Mouse (Mus musculus) gastrocnemius, adult 2 months (tissue): ENCODE measurements at regions not wholly inside any gene's neighbourhood (a gene's known extent, or its start where the extent isn't known, plus 50 kb on each side); places are given as distances from the start of the nearest gene placed in this dataset.
A peak's percentile ranks its signal among the peaks of the same experiment; 100 is the strongest.

Source experiments
- DNase-seq: peaks from one replicate; pipeline ENCODE4 v3.0.0; 2022
- H3K27ac ChIP-seq: fragments of 200-600 bp; 2 replicates; pipeline ENCODE4 v1.8.1; 2022; ENCODE audit warnings: mild to moderate bottlenecking
- H3K4me3 ChIP-seq: fragments of 200-600 bp; 2 replicates; pipeline ENCODE4 v1.8.1; 2022; ENCODE audit warnings: mild to moderate bottlenecking, moderate library complexity
- CTCF ChIP-seq: fragments of 200-600 bp; IDR thresholded peaks from 2 replicates; pipeline ENCODE4 v1.8.1; 2022; ENCODE audit warnings: antibody characterized with exemption, mild to moderate bottlenecking, moderate library complexity
- intact Hi-C: fragments of 180-260 bp; cut with DNase I; formaldehyde crosslinking; loops from one replicate; pipeline ENCODE4 v1.15.1; 2025

GRCm38 (mm10) chr11:65544281-65544680 lies 243.8 kb downstream of the Map2k4 start:
- Histone ChIP-seq H3K4me3 (no peak overlapping the region), H3K27ac (no peak overlapping the region)
- no peak for DNase-seq
- intact Hi-C loops = no loop called here
- TF ChIP-seq CTCF = no peak

DNA sequence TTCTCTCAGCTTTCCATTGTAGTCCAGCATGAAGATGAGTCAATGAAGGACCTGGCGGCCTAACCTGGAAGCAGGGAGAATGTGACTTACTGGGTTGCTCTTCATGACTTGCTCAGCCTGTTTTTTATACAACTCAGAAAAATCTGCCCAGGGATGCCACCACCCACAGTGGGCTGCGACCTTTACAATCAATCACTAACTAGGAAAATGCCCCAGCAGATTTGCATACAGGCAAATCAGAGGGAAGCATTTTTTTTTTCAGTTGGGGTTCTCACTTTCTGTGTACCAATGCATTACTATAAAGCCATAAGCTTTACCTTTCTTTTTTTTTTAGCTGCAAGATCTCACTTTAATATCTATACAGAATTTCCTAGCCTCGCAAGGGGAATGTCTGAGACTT lies 244.5 kb downstream of the Map2k4 start:
- Histone ChIP-seq H3K27ac (no peak overlapping the region), H3K4me3 (no peak overlapping the region)
- no peak for DNase-seq
- TF ChIP-seq CTCF = no peak
- intact Hi-C loops = no loop called here

GRCm38 (mm10) chr11:65537046-65537630 lies 251.0 kb downstream of the Map2k4 start:
- DNase-seq = no peak
- Histone ChIP-seq H3K27ac (no peak overlapping the region), H3K4me3 (no peak overlapping the region)
- no peak for TF ChIP-seq CTCF
- intact Hi-C loops = no loop called here

GRCm38 (mm10) chr11:65535726-65536442 lies 252.2 kb downstream of the Map2k4 start:
- intact Hi-C loops = no loop called here
- no peak for TF ChIP-seq CTCF
- no peak for DNase-seq

DNA sequence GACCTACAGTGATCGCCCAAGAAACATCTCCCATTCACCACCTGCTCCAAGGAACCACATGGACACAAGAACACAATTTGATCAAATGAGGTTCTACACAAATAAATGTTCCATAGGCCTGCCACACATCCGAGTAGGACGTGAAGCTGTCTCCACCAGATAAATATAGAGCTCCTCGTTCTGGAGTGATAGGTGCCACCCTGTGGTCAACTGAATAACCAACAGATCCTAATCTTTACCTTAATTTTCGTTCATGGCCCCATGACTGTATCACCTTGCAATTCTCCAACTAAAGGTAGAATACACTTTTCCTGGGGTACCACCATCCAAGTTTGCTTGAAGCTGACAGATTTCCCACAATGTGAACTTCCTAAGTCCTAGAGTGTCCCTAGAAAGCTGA lies 257.4 kb downstream of the Map2k4 start:
- no peak for DNase-seq
- Histone ChIP-seq H3K27ac (no peak overlapping the region), H3K4me3 (no peak overlapping the region)
- peak; percentile 22; the same call in 1 of the 2 replicates for TF ChIP-seq CTCF
- intact Hi-C loops = no loop called here

More at GRCm38 (mm10) chr11:65535726-65536442, 252.2 kb downstream of the Map2k4 start:
- Histone ChIP-seq H3K27ac (no peak overlapping the region), H3K4me3 (no peak overlapping the region)

- intact Hi-C loops = no loop called here
- no peak for TF ChIP-seq CTCF
Observed at GRCm38 (mm10) chr11:65505106-65505865, 235.5 kb upstream of the Myocd start.

DNA sequence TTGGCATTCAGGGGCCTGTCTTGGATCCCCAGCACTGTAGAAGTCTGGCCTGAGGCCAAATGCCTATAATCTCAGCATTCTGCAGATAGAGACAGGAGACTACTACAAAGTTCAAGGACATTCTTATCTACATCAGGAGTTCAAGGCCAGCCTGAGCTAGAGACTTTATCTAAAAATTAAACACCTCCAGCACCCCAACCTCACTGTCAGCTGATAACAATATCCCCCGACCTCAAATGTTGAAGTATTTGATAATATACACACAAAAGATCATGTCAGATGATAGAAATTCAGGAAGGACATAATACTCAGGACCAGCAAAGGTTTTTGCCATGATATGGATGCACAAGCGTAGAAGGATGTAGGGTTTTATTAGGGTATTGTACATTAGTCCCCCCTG lies 228.2 kb upstream of the Myocd start:
- intact Hi-C loops = no loop called here
- no peak for TF ChIP-seq CTCF
- H3K4me3 ChIP-seq = no peak overlapping the region
- DNase-seq = no peak
- H3K27ac ChIP-seq = no peak overlapping the region

More at GRCm38 (mm10) chr11:65505106-65505865, 235.5 kb upstream of the Myocd start:
- no peak for DNase-seq
- no peak overlapping the region for H3K27ac ChIP-seq
- no peak overlapping the region for H3K4me3 ChIP-seq

DNA sequence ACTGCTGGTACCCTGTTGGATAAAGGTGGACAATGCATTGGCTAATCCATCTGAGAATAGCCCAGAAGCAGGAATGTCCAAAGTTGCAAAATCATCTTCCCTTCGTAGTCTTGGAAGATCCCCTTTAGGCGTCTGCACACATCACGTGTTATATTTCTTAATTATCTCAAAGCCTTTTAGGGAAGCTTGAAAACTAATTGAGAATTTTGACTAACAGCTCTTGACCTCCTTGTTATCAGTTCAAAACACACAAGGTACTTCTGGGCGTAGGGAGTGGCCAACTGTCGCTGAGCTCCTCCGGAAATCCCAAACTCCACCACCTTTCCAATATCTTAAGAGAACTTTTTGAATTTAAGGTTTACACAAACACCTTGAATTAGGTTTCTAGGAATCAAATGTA lies 227.6 kb upstream of the Myocd start:
- DNase-seq = no peak
- Histone ChIP-seq H3K4me3 (no peak overlapping the region), H3K27ac (no peak overlapping the region)
- TF ChIP-seq CTCF = no peak
- intact Hi-C loops = no loop called here

DNA sequence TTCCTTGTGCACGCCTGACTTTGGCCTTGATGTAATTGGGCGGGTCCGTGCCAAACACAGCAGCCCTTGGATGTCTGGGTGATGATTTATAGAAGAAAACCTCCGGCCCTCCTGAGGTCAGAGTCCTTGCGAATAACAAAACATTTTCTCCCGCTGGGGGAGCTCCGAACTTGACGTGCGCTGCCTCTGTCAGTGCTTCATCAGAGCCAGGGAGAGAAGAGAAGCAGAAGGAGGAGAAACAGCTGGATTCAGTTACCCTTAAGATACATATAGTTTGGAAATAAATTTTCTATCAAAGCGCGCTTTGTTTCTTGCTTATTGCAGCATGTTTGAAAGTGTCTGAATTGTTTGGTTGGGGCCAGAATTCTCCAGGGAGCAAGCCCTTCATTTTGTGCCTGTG lies 225.2 kb upstream of the Myocd start:
- no peak overlapping the region for H3K27ac ChIP-seq
- intact Hi-C loops = no loop called here
- TF ChIP-seq CTCF = no peak

DNA sequence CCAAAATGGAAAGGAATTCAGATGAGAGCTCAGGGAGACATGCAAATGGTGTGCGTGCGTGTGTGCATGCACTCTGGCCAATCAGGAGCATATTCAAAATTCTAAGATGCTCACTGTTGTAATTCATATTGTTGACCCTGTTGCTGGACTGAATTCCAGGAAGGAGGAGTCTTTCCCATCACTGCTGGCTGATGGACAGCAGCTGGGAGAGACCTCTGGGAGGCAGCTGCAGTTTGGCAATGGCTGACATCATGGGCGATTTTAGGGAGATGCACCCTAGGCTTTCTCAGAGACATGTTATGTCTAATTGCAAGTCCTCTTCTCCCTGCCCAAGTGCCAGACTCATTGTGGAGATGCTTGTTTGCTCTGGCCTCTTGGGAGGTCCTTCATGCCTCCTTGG lies 220.6 kb upstream of the Myocd start:
- Histone ChIP-seq H3K27ac (no peak overlapping the region), H3K4me3 (no peak overlapping the region)
- no peak for TF ChIP-seq CTCF
- no peak for DNase-seq
- intact Hi-C loops = no loop called here

More for the DNA sequence above, 225.2 kb upstream of the Myocd start:
- no peak for DNase-seq
- H3K4me3 ChIP-seq = no peak overlapping the region

- TF ChIP-seq CTCF = no peak
- intact Hi-C loops = no loop called here
- Histone ChIP-seq H3K4me3 (peak overlapping the region; percentile 13), H3K27ac (no peak overlapping the region)
- DNase-seq = no peak
Observed at GRCm38 (mm10) chr11:65475821-65476540, 206.2 kb upstream of the Myocd start.

DNA sequence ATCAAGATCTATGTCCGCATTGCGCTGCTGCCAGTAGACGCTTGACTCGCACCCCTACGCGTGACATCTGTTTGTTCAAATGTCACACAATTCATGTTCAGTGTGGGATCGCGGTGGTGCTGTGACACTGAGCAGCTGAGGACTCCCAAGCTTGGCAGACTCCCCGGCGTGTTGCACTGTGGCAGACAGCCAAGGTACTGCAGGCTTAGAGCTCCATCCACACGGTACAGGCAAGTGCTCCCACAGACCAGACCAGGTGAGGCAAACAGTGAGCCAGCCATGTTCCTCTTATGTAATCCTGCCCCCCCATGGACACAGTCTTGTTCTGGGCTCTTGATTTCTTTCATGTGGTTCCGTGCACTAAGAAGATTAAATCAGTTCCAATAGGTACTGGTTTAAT lies 205.5 kb upstream of the Myocd start:
- peak; percentile 52 for DNase-seq
- Histone ChIP-seq H3K27ac (no peak overlapping the region), H3K4me3 (no peak overlapping the region)
- intact Hi-C loops = no loop called here
- no peak for TF ChIP-seq CTCF
